Mouse (Mus musculus) ES-E14 (cell line): ENCODE data around the gene Rsph9. TPM values are rescaled to one million over a fixed set of nuclear protein-coding genes. Genes with fewer than 3 reads are reported as not detected.
A peak's percentile ranks its signal among the peaks of the same experiment; 100 is the strongest.

Experiments used
- DNase-seq: peaks from one replicate; pipeline ENCODE4 v3.0.0-alpha.2; 2013; ENCODE audit warnings: low read depth, low spot score
- H3K27ac ChIP-seq: 2 replicates; pipeline ENCODE4 v1.5.1; 2012; ENCODE audit warnings: low read depth, mild to moderate bottlenecking, low read length, moderate library complexity, mixed read lengths; ENCODE audit not compliant: poor library complexity, insufficient read depth, severe bottlenecking
- H3K36me3 ChIP-seq: 2 replicates; pipeline ENCODE4 v1.6.1; 2012; ENCODE audit warnings: mild to moderate bottlenecking, low read length, moderate library complexity, mixed read lengths; ENCODE audit not compliant: control insufficient read depth, poor library complexity, insufficient read depth, severe bottlenecking
- H3K4me1 ChIP-seq, 2 experiments: fragments of 150-350 bp in 1 of 2; sonication (generic) in 1 of 2; 2 replicates each; pipeline ENCODE4 v1.6.1; 2012; ENCODE audit warnings: low read length in 2 of 2, mild to moderate bottlenecking in 1 of 2, mixed read lengths in 1 of 2; ENCODE audit not compliant: control insufficient read depth in 2 of 2, insufficient read depth in 2 of 2, poor library complexity in 1 of 2
- H3K4me3 ChIP-seq, 2 experiments: fragments of 150-350 bp in 1 of 2; sonication (generic) in 1 of 2; 2 replicates each; pipeline ENCODE4 v1.5.1; 2012; ENCODE audit warnings: low read length in 2 of 2, low read depth in 1 of 2, mild to moderate bottlenecking in 1 of 2, mixed read lengths in 1 of 2; ENCODE audit not compliant: insufficient read depth in 1 of 2, poor library complexity in 1 of 2, severe bottlenecking in 1 of 2
- H3K9ac ChIP-seq: 2 replicates; pipeline ENCODE4 v1.6.1; 2012; ENCODE audit warnings: low read depth, mild to moderate bottlenecking, low read length, mixed read lengths; ENCODE audit not compliant: poor library complexity, insufficient read depth, severe bottlenecking
- H3K9me3 ChIP-seq: fragments of 150-350 bp; sonication (generic); 2 replicates; pipeline ENCODE4 v1.6.1; 2012; ENCODE audit warnings: low read depth, mild to moderate bottlenecking, low read length; ENCODE audit not compliant: control insufficient read depth, insufficient read depth
- CHD2 ChIP-seq: IDR thresholded peaks from 2 replicates; pipeline ENCODE4 v1.6.1; 2014; ENCODE audit warnings: mild to moderate bottlenecking, low read depth, low read length, inconsistent platforms
- HCFC1 ChIP-seq: IDR thresholded peaks from 2 replicates; pipeline ENCODE4 v1.6.1; 2012; ENCODE audit warnings: low read length, inconsistent platforms, borderline replicate concordance; ENCODE audit not compliant: insufficient read depth
- MAFK ChIP-seq: IDR thresholded peaks from 2 replicates; pipeline ENCODE4 v1.6.1; 2014; ENCODE audit warnings: mild to moderate bottlenecking, low read depth, low read length, inconsistent platforms; ENCODE audit not compliant: insufficient read depth
- ZC3H11A ChIP-seq: IDR thresholded peaks from 2 replicates; pipeline ENCODE4 v1.6.1; 2012; ENCODE audit warnings: low read depth, mild to moderate bottlenecking, inconsistent platforms, low read length, borderline replicate concordance
- ZNF384 ChIP-seq: IDR thresholded peaks from 2 replicates; pipeline ENCODE4 v1.6.1; 2012; ENCODE audit warnings: low read depth, low read length, inconsistent platforms
- in situ Hi-C, 2 experiments: fragments of 600-800 bp; cut with MboI; formaldehyde crosslinking; loops; one replicate each; pipeline ENCODE4 v1.15.1; 2025; ENCODE audit warnings: low sequenced_read_pairs in 2 of 2, inconsistent platforms in 1 of 2; ENCODE audit not compliant: unreplicated experiment in 2 of 2
- total RNA-seq: library from RNA; depleted of rRNA; stranded (reverse); fragments of 300-350 nt; gene quantifications from 2 replicates; pipeline ENCODE4 v1.2.3, GENCODE M21; 2012; rRNA removed

Gene Rsph9
- total RNA-seq, 1 experiment = 0.85 TPM

GRCm38 (mm10) chr17:46074398-46075115 lies 69.5 kb downstream of the Rsph9 start:
- TF ChIP-seq ZNF384 = no peak
- no peak for TF ChIP-seq CHD2
- no peak for TF ChIP-seq MAFK
- TF ChIP-seq ZC3H11A = no peak
- TF ChIP-seq HCFC1 = no peak
- H3K4me3 ChIP-seq = peak overlapping the region in 1 of 2 experiments; percentile 53; a peak in 1 of 4 replicates
- in situ Hi-C loops = no loop called here
- peaks cover 0 to 9% of the 10 kb centered on the region in 2 experiments; a peak in 3 of 4 replicates for H3K4me1 ChIP-seq
- 0 out of 2 replicates have a peak overlapping the region, but pooled peaks have one; percentile 43 for H3K9ac ChIP-seq
- no peaks in the 10 kb centered on the region for H3K36me3 ChIP-seq
- no peaks in the 10 kb centered on the region for H3K9me3 ChIP-seq
- DNase-seq = no peak
- no peak overlapping the region for H3K27ac ChIP-seq

- Histone ChIP-seq H3K9ac (peak overlapping the region; percentile 43), H3K4me1 (peaks cover 0 to 9% of the 10 kb centered on the region in 2 experiments; a peak in 3 of 4 replicates), H3K4me3 (peak overlapping the region; percentile 33 to 53), H3K36me3 (no peaks in the 10 kb centered on the region), H3K27ac (peak overlapping the region; percentile 9; the same call in 1 of the 2 replicates), H3K9me3 (no peaks in the 10 kb centered on the region)
- in situ Hi-C loops = no loop called here
- DNase-seq = peak; percentile 76
- TF ChIP-seq CHD2 = no peak
- TF ChIP-seq ZC3H11A = no peak
- TF ChIP-seq HCFC1 = no peak
- no peak for TF ChIP-seq ZNF384
- no peak for TF ChIP-seq MAFK
Observed at GRCm38 (mm10) chr17:46073730-46074301, 70.2 kb downstream of the Rsph9 start.

Other genes with a start within 250 kb of the Rsph9 start
- gene Vegfa, start 111.8 kb downstream of the Rsph9 start, total RNA-seq = 53.0 and 112 TPM in 2 replicates
- 90.0 and 90.6 TPM in 2 replicates for gene Mrps18a, start 33.2 kb downstream of the Rsph9 start, total RNA-seq
- 7.1 and 8.2 TPM in 2 replicates for gene Mad2l1bp, start 9.3 kb upstream of the Rsph9 start, total RNA-seq
- gene Gtpbp2, start 16.8 kb upstream of the Rsph9 start, total RNA-seq = 33.4 and 65.4 TPM in 2 replicates
- 9.5 and 11.8 TPM in 2 replicates for gene Polh, start 58.4 kb upstream of the Rsph9 start, total RNA-seq
- gene Xpo5, start 58.6 kb upstream of the Rsph9 start, total RNA-seq = 63.2 and 63.9 TPM in 2 replicates
- gene Polr1c, start 103.8 kb upstream of the Rsph9 start, total RNA-seq = 177 and 213 TPM in 2 replicates
- gene Yipf3, start 103.9 kb upstream of the Rsph9 start, total RNA-seq = 59.3 and 68.6 TPM in 2 replicates
- gene Lrrc73, start 109.3 kb upstream of the Rsph9 start, total RNA-seq = 1.3 TPM in 2 replicates
- 27.7 and 33.0 TPM in 2 replicates for gene Tjap1, start 138.8 kb upstream of the Rsph9 start, total RNA-seq
- gene Dlk2, start 153.2 kb upstream of the Rsph9 start, total RNA-seq = 1.3 and 1.4 TPM in 2 replicates
- gene Abcc10, start 184.1 kb upstream of the Rsph9 start, total RNA-seq = 17.2 and 25.6 TPM in 2 replicates
- gene Zfp318, start 239.5 kb upstream of the Rsph9 start, total RNA-seq = 14.0 and 19.1 TPM in 2 replicates